Mouse (Mus musculus): ENCODE data around the gene Fbxw26.
A peak's percentile ranks its signal among the peaks of the same experiment; 100 is the strongest.
"Not testable (repeated sequence)": the region's sequence is repeated elsewhere in the genome, so short reads cannot be mapped to it uniquely, and the experiment has no call there.

Fbxw26 gene

DNA sequence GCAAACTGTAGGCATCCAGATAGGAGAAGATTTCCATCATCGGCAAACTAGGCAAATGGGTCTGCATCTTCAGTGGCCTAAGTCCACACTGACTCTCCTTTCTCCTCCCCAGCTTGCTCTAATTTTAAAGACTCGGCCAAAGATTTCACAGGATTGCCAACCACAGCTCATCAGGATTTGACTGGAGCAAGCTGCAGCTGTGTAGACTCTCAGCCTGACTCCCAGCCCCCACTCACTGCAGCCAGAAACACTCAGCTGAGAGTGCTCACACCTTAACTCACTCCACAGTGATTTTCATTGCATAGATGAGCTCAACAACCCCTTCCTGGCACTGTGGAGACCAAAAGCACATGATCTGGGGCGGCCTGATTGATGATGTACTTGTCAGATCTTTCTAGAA lies at the start of gene Fbxw26:
Gene Fbxw26 (minus strand): TSS at position 101 of the 400 bp plus-strand sequence.
- DNase-seq, result not testable (repeated sequence)

DNA sequence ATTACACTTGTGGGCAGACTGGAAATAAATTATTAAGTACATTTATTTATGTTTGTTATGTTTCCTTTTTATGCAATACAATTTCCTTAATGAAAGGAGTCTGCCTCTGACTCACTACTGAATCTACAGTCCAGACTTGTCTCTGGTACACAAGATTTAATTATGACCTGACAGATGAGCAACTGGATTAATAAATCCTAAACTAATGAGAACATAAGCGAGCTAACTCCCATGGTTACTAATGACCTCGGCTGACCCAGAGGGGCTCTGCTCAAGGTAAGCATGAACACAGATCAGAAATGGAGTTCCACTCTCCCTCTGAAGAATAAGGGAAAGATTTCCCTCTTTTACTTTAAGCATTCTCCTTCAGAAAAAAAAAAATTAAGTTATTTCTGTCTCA lies 49.3 kb upstream of the Fbxw26 start:
- no peak for DNase-seq

- DNase-seq, result not testable (repeated sequence)
These were observed 44.7 kb upstream of the Fbxw26 start, which contains the start of gene Fbxw27 for GRCm38 (mm10) chr9:109790570-109790969. Gene Fbxw27, minus strand, starts transcription at chr9:109790670.

DNA sequence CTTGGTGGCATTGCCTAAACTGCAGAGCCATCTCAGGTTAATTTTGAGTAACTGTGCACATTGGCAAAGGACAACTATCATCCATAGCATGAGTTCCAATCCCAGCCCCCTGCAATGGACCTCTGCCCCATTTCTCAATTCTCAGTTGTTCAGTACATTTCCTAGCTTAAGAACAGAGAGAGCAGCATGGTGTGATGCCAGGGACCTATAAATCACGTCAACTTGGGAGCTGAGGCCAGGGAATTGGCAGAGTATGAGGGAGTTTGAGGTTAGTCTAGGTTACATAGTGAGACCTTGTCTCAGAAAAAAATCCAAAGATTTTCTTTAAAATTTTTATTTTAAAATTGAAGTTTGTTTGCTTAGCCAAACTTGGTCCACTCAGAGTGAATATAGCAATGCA lies 21.0 kb upstream of the Fbxw26 start:
- DNase-seq, result not testable (repeated sequence)

DNA sequence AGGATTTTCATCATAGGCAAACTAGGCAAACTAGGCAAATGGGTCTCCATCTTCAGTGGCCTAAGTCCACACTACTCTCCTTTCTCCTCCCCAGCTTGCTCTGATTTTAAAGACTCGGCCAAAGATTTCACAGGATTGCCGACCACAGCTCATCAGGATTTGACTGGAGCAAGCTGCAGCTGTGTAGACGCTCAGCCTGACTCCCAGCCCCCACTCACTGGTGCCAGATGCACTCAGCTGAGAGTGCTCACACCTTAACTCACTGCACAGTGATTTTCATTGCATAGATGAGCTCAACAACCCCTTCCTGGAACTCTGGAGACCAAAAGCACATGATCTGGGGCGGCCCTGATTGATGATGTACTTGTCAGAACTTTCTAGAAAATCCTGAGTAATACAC lies 43.3 kb downstream of the Fbxw26 start, which contains the start of gene Fbxw18:
Gene Fbxw18 (minus strand): TSS at position 101 of the 400 bp plus-strand sequence.
- not testable (repeated sequence) for DNase-seq

DNA sequence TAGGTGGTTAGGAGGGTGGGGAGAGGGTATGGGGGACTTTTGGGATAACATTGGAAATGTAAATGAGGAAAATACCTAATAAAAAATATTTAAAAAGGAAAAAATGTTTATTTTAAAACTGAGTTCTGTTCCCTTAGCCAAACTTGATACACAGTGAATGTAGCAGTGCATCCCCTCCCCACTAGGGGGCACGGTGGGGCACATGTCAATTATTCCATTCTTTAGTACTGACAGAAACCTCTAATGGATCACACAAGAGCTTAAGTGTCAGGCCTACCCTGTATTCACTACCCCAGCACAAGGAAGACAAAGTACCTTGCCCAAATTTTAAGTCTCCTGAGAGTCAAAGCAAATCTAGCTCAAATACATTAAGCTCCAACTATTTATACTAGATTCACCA lies 60.6 kb downstream of the Fbxw26 start:
- peak; percentile 12 to 16 for DNase-seq
